Mouse (Mus musculus): Measurements from ENCODE around the gene Llgl1. TPM values are rescaled to one million over a fixed set of nuclear protein-coding genes. Genes with fewer than 3 reads are reported as not detected.
A peak's percentile ranks its signal among the peaks of the same experiment; 100 is the strongest.

Llgl1 gene
- polyA plus RNA-seq, 1 experiment from 2014 or later, result 22.7 TPM

DNA sequence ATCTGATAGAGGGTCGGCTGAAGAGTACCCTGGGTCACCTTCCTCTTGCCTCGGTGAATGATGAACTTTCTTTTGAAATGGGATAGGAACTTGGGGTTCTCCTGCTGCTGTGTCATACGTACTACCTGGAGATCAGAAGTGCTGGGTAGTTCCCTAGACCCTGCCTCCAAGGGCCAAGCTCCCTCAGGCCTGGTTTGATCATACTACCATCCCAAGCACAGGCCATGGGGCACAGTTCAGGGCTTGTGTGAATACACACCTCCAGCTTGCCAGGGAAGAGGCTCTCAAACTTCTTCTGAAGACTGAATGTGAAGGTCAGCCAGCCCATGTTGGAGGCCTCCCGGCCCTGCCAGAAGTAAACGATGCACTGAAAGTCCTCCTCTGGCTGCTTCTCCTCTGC lies 16.3 kb downstream of the Llgl1 start:
- no peaks in the 10 kb centered on the region for H3K9me3 ChIP-seq (ENCODE audit: low read length)
- TF ChIP-seq CTCF (IDR thresholded peaks at IDR 0.05), result no peak
- TF ChIP-seq EP300 (IDR thresholded peaks at IDR 0.05), result no peak
- 79% methylated on average over 5 of the region's 5 CpGs for whole genome bisulfite sequencing
- H3K4me3 ChIP-seq (ENCODE audit: low read depth, low read length), result no peak overlapping the region
- DNase-seq (ENCODE audit: low spot score) (no peak), ATAC-seq (no peak)
- no peaks in the 10 kb centered on the region for H3K4me1 ChIP-seq (ENCODE audit: insufficient read depth, low read depth, low read length)
- peaks cover 78% of the 10 kb centered on the region for H3K36me3 ChIP-seq (ENCODE audit: insufficient read depth, low read length)
- no peak overlapping the region for H3K9ac ChIP-seq (replicated peaks; ENCODE audit: low read depth)
- H3K27me3 ChIP-seq (replicated peaks; ENCODE audit: insufficient read depth, low read length), result no peaks in the 10 kb centered on the region
- no peak overlapping the region for H3K27ac ChIP-seq (ENCODE audit: low read length)
- no peak overlapping the region for H3K4me2 ChIP-seq (replicated peaks; ENCODE audit: low read depth, low read length)

DNA sequence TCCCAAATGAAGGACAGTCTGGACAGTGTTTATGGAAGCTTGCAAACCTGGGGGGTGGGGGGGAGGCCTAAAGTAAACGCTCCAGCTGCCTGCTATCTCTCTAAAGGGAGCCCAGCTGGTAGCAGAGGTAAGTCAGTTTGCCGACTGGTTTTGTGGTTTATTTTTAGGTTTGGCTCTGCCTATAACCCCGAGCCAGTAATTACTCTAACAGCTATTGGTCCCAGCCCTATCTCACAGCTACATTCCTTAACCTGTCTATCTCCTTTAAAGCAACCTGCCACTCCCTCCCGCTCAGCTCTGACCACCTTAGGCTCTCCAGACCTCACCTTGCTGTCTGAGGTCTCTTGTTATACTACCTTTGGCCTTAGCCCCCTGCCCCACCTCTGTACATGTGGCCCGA lies 19.7 kb downstream of the Llgl1 start:
- no peak overlapping the region for H3K9ac ChIP-seq (replicated peaks; ENCODE audit: low read depth)
- TF ChIP-seq CTCF (IDR thresholded peaks at IDR 0.05) (no peak), EP300 (IDR thresholded peaks at IDR 0.05) (no peak)
- no peak overlapping the region for H3K4me3 ChIP-seq (ENCODE audit: low read depth, low read length)
- no peaks in the 10 kb centered on the region for H3K9me3 ChIP-seq (ENCODE audit: low read length)
- ATAC-seq, result no peak
- H3K27ac ChIP-seq (ENCODE audit: low read length), result no peak overlapping the region
- H3K27me3 ChIP-seq (replicated peaks; ENCODE audit: insufficient read depth, low read length), result no peaks in the 10 kb centered on the region
- no peaks in the 10 kb centered on the region for H3K4me1 ChIP-seq (ENCODE audit: insufficient read depth, low read depth, low read length)
- no peak overlapping the region for H3K4me2 ChIP-seq (replicated peaks; ENCODE audit: low read depth, low read length)
- peaks cover 73% of the 10 kb centered on the region for H3K36me3 ChIP-seq (ENCODE audit: insufficient read depth, low read length)
- DNase-seq (ENCODE audit: low spot score), result no peak
- WGBS, result 72% methylated on average over 5 of the region's 5 CpGs

DNA sequence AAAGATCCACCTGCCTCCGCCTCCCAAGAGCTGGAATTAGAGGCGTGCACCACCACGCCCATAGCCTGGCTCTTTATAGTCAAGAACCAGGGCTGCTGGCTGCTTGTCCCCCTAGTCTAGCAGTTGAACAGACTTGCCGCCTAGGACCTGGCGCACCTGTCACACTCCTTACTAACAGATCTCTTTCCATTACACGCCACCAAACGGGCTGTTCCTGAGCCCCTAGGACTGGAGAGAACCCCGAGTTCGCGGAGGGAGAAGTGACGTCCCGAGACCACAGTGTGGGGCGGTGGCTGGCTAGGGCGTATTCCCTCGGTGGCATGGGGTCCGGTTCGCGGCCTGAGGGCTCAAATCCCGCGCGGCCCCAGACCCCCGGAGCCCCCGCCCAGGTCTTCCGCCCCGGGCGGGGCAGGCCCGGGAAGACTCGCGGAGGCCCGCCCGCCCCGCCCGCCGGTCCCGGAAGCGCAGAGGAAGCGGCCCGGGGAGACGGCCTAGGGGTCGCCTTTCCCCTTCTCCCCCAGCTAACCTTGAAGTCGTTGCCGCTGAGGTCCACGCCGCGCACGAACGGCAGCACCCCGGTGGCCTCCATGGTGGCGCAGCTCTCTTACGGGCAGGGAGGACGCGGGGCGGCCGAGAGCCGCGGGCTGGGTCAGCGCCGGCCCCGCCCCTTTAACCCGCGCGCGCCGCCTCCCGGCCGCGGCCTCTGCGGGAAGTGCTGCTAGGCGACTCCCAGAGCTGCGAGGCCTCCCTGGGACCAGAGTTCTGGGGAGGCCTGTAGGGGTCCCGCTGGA lies 27.3 kb downstream of the Llgl1 start, which contains the start of gene Flii:
Gene Flii, minus strand, starts transcription at position 663 of the 791 bp plus-strand sequence.
- H3K27me3 ChIP-seq (replicated peaks; ENCODE audit: insufficient read depth, low read length), result no peaks in the 10 kb centered on the region
- H3K9ac ChIP-seq (replicated peaks; ENCODE audit: low read depth), result peak within 1 kb of the TSS; percentile 86
- H3K4me1 ChIP-seq (ENCODE audit: insufficient read depth, low read depth, low read length), result peaks cover 13% of the 10 kb centered on the region; the same call in 1 of the 2 replicates
- no peaks in the 10 kb centered on the region for H3K9me3 ChIP-seq (ENCODE audit: low read length)
- H3K36me3 ChIP-seq (ENCODE audit: insufficient read depth, low read length), result 0 out of 2 replicates have a peak, but pooled peaks cover 15% of the 10 kb centered on the region
- peak within 1 kb of the TSS; percentile 65 for H3K4me2 ChIP-seq (replicated peaks; ENCODE audit: low read depth, low read length)
- DNase-seq (ENCODE audit: low spot score), result peak; percentile 90
- peak within 1 kb of the TSS; percentile 92 for H3K27ac ChIP-seq (ENCODE audit: low read length)
- ATAC-seq, result peak; percentile 84
- TF ChIP-seq EP300 (IDR thresholded peaks at IDR 0.05) (no peak), CTCF (IDR thresholded peaks at IDR 0.05) (peak; percentile 70)
- WGBS, result under 1% methylated on average over 37 of the region's 71 CpGs
- peak within 1 kb of the TSS; percentile 89 for H3K4me3 ChIP-seq (ENCODE audit: low read depth, low read length)

DNA sequence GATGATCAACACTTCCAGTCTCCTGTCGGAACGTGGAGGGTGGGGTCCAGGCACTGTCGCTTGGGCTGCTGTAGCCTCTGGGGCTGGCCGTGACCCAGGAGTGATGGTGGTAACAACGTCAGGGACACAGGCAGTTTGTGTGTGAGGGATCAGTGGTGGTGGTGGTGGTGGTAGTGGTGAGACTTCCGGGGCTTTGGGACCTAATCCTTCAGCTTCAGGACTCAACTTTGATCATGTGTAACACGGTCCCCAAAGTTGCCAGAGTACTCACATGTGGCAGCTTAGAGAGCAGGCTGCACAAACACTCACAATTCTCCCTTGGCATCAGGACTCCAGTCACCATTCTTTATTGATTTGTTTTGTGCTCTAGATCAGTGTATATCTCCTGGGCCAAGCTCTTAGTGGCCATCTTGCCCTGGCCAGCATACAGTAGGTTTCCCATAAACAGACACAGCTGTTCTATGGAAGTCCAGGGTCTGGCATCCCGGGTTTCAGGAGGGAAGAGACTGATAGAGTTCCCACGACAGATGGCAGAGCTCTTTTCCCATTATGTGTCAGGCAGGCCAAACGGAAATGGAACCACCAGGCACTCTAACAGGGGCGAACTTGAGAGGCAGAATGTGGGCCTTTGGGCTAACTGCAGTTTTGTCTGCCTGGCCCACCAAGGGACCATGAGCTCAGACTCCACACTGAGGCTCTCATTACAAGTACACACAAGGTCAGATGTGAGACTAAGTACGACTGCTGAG lies 28.0 kb downstream of the Llgl1 start:
- Histone ChIP-seq H3K4me1 (ENCODE audit: insufficient read depth, low read depth, low read length) (peaks cover 13% of the 10 kb centered on the region; the same call in 1 of the 2 replicates), H3K36me3 (ENCODE audit: insufficient read depth, low read length) (0 out of 2 replicates have a peak, but pooled peaks cover 11% of the 10 kb centered on the region), H3K4me3 (ENCODE audit: low read depth, low read length) (peak overlapping the region; percentile 89), H3K27me3 (replicated peaks; ENCODE audit: insufficient read depth, low read length) (no peaks in the 10 kb centered on the region), H3K27ac (ENCODE audit: low read length) (peak overlapping the region; percentile 92), H3K9me3 (ENCODE audit: low read length) (no peaks in the 10 kb centered on the region), H3K4me2 (replicated peaks; ENCODE audit: low read depth, low read length) (peak overlapping the region; percentile 65), H3K9ac (replicated peaks; ENCODE audit: low read depth) (peak overlapping the region; percentile 86)
- WGBS, result 4% methylated on average over 12 of the region's 12 CpGs
- DNase-seq (ENCODE audit: low spot score), result peak; percentile 31
- peak; percentile 12 for ATAC-seq
- TF ChIP-seq EP300 (IDR thresholded peaks at IDR 0.05) (no peak), CTCF (IDR thresholded peaks at IDR 0.05) (no peak)

DNA sequence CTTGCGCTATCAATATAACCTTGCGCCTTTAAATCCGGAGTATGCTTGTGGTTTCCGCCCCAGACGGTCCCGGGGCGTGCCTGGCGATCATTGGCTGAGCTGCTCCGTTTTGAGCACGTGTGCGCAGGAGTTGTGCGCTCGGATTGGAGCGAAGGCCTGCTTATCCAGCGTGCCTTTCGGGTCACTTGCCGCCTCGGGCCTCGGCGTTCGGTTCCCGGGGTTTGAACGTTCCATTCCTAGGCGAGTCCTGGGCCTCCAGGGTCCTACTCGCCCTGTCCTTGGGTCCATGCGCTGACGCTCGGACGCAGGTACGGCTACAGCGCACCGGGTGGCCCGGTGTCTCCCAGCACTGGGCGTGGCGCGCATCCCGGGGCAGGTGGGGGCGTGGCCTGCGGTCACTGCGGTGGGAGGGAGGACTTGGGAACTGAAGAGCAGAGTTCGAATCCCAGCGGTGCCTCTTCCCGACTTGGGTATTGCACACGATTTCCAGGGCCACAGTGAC lies 28.8 kb downstream of the Llgl1 start, which contains the start of gene Mief2:
Gene Mief2, plus strand, starts transcription at position 139 of the 502 bp plus-strand sequence.
- Histone ChIP-seq H3K4me1 (ENCODE audit: insufficient read depth, low read depth, low read length) (peaks cover 13% of the 10 kb centered on the region; the same call in 1 of the 2 replicates), H3K9ac (replicated peaks; ENCODE audit: low read depth) (peak within 1 kb of the TSS; percentile 86), H3K9me3 (ENCODE audit: low read length) (no peaks in the 10 kb centered on the region), H3K36me3 (ENCODE audit: insufficient read depth, low read length) (0 out of 2 replicates have a peak, but pooled peaks cover 8% of the 10 kb centered on the region), H3K27ac (ENCODE audit: low read length) (peak within 1 kb of the TSS; percentile 92), H3K4me3 (ENCODE audit: low read depth, low read length) (peak within 1 kb of the TSS; percentile 89), H3K27me3 (replicated peaks; ENCODE audit: insufficient read depth, low read length) (no peaks in the 10 kb centered on the region), H3K4me2 (replicated peaks; ENCODE audit: low read depth, low read length) (peak within 1 kb of the TSS; percentile 65)
- DNase-seq (ENCODE audit: low spot score) (peak; percentile 99), ATAC-seq (peak; percentile 90)
- WGBS, result under 1% methylated on average over 44 of the region's 44 CpGs
- no peak; the same call in 1 of the 2 replicates for TF ChIP-seq CTCF (IDR thresholded peaks at IDR 0.05)

DNA sequence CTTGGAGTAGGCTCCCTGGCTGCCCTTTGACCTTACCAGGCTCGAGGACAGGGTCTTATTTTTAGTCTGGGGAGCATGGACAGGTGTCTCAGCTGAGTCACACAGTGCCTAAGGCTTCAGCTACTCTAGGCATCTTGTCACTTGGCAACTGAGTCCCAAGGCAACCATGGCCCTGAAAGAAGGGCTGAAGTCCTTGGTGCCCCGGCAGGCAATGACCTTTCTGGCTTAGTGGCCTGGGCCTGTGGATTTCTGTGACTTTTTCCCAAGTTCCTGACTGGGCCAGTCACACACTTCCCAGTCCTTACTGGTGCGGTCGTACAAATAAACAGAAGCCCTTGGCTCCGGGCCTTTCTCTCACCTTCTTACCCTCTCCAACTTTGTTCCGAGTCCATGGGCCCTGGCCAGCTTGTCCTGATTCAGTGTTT lies 29.7 kb downstream of the Llgl1 start:
- Histone ChIP-seq H3K9ac (replicated peaks; ENCODE audit: low read depth) (no peak overlapping the region; the same call in 1 of the 2 replicates), H3K4me2 (replicated peaks; ENCODE audit: low read depth, low read length) (peak overlapping the region; percentile 65), H3K27ac (ENCODE audit: low read length) (peak overlapping the region; percentile 92), H3K36me3 (ENCODE audit: insufficient read depth, low read length) (no peaks in the 10 kb centered on the region), H3K27me3 (replicated peaks; ENCODE audit: insufficient read depth, low read length) (no peaks in the 10 kb centered on the region), H3K9me3 (ENCODE audit: low read length) (no peaks in the 10 kb centered on the region), H3K4me1 (ENCODE audit: insufficient read depth, low read depth, low read length) (peaks cover 13% of the 10 kb centered on the region; the same call in 1 of the 2 replicates), H3K4me3 (ENCODE audit: low read depth, low read length) (no peak overlapping the region)
- TF ChIP-seq CTCF (IDR thresholded peaks at IDR 0.05), result no peak
- TF ChIP-seq EP300 (IDR thresholded peaks at IDR 0.05), result no peak
- DNase-seq (ENCODE audit: low spot score), result peak; percentile 81
- 27% methylated on average over 6 of the region's 6 CpGs for WGBS
- ATAC-seq, result peak; percentile 29
